Mouse (Mus musculus): ENCODE measurements around the gene Tnks1bp1.

The Tnks1bp1 gene

DNA sequence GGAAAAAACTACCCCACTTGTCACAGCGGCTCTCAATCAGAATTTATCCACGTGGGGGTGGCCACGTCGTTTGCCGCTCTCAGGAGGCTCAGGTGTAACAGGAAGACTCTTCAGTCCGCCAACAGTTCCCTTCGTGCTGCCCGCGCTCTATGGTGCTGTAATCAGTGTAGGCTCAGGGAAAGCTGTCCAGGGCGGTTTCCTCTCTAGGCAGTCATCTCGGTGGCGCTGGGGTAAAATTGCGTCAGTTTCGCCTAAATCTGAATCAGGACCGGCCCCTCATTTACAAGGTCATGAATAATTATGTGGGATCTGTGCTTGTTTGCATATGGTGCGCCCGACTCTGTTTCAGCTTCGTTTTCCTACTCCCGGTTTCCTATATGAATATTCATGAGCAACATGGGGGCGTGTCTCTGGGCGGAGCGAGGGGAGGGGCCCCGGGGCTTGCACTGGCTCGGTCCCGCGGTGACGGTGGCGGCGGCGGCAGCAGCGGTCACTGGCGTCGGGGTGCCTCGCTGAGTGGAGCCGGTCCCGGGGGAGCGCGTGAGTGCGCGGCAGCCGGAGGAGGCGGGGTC, at the start of gene Tnks1bp1:
Gene Tnks1bp1 (plus strand): TSS at position 427 of the 572 bp plus-strand sequence.
- DNase-seq (ENCODE audit: low read depth, low spot score): peak; percentile 97

DNA sequence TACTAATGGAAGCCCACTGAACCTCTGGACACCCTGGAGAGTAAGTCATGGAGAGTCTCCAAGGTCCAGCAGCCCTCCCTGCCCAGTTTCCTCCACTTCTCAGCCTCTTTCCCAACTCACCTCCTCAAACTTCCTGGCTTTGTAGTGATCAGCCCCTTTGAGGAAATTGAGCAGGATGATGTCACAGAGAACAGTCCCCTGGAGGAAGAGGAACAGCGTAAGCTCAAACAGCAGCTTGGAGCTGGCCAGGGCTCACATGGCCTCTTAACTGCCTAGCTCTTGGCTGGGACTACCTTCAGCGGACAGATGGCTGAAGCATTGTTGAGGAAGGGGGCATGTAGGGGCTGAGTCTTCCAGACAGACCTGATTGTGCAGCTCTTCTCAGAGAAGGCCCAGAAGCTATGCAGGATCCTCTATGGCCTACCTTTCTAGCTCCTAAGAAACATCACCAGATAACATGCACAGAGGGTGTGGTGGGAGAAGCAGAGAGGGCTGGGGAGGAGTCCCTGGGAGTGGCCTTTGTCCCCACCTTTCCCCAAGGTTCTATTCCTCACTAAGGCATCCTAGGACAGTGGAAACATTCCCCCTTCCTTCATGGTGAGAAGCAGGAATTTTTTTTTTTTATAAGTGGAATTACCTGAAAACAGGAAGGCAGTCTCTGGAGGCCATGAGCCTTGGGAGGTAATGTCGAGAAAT, 48.2 kb upstream of the Tnks1bp1 start:
- DNase-seq (ENCODE audit: low read depth, low spot score): no peak

- DNase-seq (ENCODE audit: low read depth, low spot score): no peak
Measured at GRCm38 (mm10) chr2:85001497-85001896, 46.3 kb upstream of the Tnks1bp1 start.

DNA sequence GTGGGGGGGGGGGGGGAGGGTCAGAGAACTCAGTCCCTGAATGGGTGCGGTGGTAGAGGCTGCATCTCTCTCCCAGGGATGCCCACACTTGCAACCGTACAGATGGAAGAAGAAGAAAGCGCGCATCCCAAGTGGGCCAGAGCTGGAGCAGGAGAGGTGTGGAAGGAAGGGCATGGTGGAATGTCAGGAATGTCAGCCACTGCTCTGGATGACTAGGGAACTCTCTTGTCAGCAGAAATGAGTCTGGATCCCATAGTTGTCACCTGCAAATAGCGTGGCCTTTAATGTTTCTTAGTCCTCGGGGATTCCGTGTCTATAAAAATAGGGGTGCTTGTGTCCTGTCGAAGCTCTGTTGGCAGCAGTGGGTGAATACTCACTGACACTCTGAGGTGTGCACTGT, 45.2 kb upstream of the Tnks1bp1 start:
- DNase-seq (ENCODE audit: low read depth, low spot score): peak; percentile 43

GRCm38 (mm10) chr2:85004341-85004740, 43.5 kb upstream of the Tnks1bp1 start:
- DNase-seq (ENCODE audit: low read depth, low spot score): no peak

DNA sequence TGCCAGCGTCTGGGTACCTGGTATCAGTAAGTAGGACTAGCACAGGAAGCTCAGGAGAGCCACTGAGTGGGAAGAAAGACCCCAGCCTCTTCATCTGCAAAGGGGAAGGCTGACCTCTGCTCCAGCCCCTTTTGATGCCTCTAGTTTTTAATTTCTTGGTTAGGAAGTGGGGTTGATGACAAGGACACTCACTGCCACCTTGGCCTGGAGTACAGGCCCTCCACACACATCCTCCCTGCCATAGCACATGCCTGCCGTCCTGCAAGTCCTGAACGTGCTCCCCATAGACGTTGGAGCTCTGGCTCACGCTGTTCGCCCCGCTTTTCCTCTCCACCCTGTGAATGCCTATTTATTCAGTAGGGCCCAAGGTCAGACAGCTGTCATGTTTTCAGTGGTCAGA, 41.2 kb upstream of the Tnks1bp1 start:
- DNase-seq (ENCODE audit: low read depth, low spot score): no peak

- peak; percentile 47 for DNase-seq (ENCODE audit: low read depth, low spot score)
Measured at GRCm38 (mm10) chr2:85007729-85008128, 40.1 kb upstream of the Tnks1bp1 start.

GRCm38 (mm10) chr2:85009212-85009611, 38.6 kb upstream of the Tnks1bp1 start:
- DNase-seq (ENCODE audit: low read depth, low spot score): no peak

GRCm38 (mm10) chr2:85011906-85012604, 35.8 kb upstream of the Tnks1bp1 start:
- DNase-seq (ENCODE audit: low read depth, low spot score): no peak

- DNase-seq (ENCODE audit: low read depth, low spot score): no peak
Measured at GRCm38 (mm10) chr2:85012679-85013078, 35.1 kb upstream of the Tnks1bp1 start.

GRCm38 (mm10) chr2:85013826-85014587, 33.8 kb upstream of the Tnks1bp1 start:
- no peak for DNase-seq (ENCODE audit: low read depth, low spot score)

DNA sequence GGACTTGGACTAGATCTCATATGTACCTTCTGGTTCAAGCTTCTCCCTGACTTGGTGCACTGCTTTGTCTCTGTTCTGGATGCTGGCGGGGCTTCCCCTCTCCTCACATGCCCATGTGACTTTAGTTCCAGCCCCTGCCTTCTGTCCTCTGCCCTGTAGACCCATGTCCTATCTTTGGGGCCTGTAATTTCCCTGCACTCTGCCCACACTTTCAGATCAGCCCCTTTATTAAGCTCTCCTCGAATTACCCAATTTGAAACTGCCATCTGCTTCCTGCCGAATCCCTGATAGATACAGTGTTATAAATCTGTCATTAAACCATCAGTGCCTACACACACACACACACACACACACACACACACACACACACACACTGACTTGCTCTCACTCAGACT, 33.2 kb upstream of the Tnks1bp1 start:
- DNase-seq (ENCODE audit: low read depth, low spot score): no peak

- DNase-seq (ENCODE audit: low read depth, low spot score): peak; percentile 56
Measured at GRCm38 (mm10) chr2:85022043-85022442, 25.8 kb upstream of the Tnks1bp1 start.

DNA sequence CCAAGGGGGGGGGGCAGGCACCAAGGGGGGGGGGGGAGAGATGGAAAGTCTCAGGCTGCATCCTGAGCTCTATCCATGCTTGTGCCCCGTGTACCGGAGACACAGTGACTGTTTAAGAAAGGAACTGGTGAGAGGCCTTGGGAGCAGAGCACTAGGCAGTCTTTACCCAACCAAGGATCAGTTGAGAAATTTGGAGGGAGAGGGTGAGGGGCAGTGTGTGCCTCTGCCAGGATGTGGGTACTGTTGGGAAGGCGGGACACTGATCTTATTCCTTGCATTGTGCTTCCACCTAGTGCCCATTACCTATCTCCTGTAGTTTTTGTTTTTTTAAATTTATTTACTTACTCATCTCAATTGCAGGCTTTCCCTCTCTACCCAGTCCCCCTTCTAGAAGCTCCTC, 21.6 kb upstream of the Tnks1bp1 start:
- no peak for DNase-seq (ENCODE audit: low read depth, low spot score)

DNA sequence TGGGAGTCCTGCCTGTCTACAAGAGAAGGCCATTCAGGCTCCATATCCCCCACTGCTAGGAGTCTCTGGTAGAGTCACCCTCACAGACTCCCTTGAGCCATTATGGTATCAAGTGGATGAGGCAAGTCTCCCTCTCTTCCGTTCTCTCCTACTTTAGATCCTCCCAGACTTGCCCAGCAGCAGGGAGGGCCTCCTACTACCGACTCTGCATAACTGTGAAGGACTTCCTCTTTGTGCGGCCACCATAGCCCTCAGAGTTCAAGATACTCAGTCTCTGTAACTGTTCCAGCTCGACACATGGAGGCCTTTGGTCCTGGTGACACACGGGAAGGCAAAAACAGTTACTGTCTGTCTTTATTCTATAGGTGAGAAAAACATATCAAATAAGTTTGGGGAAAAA, 20.5 kb upstream of the Tnks1bp1 start:
- no peak for DNase-seq (ENCODE audit: low read depth, low spot score)

DNA sequence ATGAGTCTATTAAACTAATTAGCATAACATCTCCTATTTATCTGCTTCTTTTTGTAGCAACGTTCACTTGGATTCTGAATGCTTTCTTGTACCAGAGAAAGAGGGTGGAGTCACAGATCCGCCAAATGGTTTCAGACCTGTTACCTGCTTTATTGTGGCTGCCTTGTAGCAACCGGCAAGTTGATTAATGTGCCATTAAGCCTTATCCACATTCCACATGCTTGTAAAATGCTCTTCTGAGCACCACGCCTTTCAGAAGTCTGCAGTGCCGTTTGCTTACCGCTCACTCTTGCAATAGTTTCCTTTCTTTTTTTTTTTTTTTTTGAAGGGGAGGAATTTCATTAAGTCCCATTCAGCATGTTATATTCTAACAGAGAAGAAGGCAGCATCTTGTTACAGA, 17.9 kb upstream of the Tnks1bp1 start:
- DNase-seq (ENCODE audit: low read depth, low spot score): no peak

DNA sequence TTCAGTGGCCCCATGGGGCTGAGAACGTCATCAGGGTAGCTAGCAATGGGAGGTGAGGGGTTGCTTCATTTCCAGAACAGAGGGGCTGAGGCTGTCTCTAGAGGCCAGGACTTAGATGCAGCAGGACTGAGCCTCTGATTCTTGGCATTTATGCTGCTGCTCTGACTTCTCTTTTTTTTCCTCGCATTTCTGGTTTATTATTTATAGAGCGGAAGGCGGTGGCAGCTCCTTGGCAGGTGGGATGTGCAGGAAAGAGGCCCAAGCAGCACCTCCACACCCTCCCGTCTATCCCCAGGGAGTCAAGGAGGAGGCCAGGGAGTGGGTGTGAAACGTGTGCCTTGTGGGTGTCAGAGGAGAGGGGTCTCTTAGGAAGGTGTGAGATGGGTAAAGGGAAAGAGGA, 16.8 kb upstream of the Tnks1bp1 start:
- DNase-seq (ENCODE audit: low read depth, low spot score): no peak

DNA sequence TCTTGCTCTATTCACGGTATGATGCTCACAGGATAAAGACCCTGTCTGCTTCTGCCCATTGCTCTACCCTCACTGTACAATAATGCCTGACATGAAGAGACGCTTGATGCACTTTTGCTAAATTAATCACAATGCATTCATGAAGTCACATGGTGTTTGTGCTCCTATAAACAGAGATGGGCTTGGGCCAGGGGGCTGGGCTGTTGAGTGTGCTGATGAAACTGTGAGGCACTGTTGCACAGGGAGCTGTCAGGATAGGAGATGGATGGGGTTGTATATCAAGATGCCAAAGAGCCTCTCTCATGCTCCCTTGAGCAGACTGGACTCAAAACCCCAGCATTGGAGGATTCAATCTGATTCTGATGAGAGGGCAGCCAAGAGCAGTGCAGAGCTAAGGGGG, 14.7 kb upstream of the Tnks1bp1 start:
- no peak for DNase-seq (ENCODE audit: low read depth, low spot score)

- no peak for DNase-seq (ENCODE audit: low read depth, low spot score)
Measured at GRCm38 (mm10) chr2:85034169-85034568, 13.7 kb upstream of the Tnks1bp1 start.

- peak; percentile 15 for DNase-seq (ENCODE audit: low read depth, low spot score)
Measured at GRCm38 (mm10) chr2:85036507-85037046, 11.2 kb upstream of the Tnks1bp1 start.

DNA sequence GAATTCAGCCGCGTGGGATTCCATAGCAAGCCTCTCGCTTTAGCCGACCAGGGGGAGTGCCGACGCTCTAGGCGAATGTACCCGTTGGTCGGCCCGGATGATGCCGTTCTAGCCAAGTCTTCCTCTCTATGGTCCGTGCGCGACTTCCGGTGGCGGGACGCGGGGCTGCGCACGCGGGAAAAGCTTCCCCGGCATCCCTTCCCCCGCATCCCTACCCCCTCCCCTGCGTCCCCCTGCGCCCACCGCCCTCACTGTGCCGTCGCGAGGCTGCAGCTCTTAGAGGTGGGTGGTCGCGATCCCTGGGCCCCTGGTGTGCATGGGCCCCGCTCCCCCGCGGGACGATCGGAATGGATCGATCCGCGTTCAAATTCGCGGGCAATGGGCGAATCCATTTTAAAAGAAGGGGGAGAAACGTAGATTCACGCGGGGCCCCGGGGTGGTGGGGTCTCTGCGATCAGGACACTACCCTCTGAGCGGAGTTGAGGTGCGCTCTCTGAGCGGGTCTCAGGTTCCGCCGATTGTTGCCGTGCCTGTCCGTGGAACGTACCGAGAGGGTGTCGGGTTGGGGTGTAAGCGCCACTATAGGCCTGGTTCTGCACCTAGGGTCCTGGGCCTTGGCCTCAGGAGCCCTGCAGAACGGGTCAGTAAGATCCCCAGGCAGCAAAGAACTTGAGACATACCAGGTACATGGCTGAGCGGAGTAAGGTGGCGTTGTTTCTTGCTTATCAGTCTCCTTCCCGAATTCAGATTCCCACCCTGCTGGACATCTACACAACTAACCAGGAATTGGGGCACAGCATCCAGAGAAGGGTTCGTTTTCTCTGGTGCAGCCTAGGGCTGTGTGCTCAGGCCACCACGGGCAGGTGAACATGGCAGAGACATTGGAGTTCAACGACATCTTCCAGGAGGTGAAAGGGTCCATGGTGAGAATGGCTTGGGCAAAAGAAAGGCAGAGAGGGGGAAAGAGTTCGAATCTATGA, 10.5 kb upstream of the Tnks1bp1 start, which contains the start of the genes Ssrp1 and P2rx3:
Gene Ssrp1 (plus strand): TSS at position 188 of the 980 bp plus-strand sequence.
Gene P2rx3 (minus strand): TSS at position 416 of the 980 bp plus-strand sequence.
- DNase-seq (ENCODE audit: low read depth, low spot score): peak; percentile 96
